Mouse (Mus musculus) ES-Bruce4 (cell line): ENCODE measurements around the gene Nkx2-3.

Experiments used
- CTCF ChIP-seq: IDR thresholded peaks from one replicate; pipeline ENCODE4 v1.8.1; 2011; ENCODE audit warnings: low read depth, low read length
- EP300 ChIP-seq: IDR thresholded peaks from 2 replicates; pipeline ENCODE4 v1.6.1; 2011; ENCODE audit warnings: low read depth, low read length; ENCODE audit not compliant: insufficient read depth
- POLR2A ChIP-seq: IDR thresholded peaks from one replicate; pipeline ENCODE4 v1.8.1; 2011; ENCODE audit warnings: low read length; ENCODE audit not compliant: insufficient read depth

DNA sequence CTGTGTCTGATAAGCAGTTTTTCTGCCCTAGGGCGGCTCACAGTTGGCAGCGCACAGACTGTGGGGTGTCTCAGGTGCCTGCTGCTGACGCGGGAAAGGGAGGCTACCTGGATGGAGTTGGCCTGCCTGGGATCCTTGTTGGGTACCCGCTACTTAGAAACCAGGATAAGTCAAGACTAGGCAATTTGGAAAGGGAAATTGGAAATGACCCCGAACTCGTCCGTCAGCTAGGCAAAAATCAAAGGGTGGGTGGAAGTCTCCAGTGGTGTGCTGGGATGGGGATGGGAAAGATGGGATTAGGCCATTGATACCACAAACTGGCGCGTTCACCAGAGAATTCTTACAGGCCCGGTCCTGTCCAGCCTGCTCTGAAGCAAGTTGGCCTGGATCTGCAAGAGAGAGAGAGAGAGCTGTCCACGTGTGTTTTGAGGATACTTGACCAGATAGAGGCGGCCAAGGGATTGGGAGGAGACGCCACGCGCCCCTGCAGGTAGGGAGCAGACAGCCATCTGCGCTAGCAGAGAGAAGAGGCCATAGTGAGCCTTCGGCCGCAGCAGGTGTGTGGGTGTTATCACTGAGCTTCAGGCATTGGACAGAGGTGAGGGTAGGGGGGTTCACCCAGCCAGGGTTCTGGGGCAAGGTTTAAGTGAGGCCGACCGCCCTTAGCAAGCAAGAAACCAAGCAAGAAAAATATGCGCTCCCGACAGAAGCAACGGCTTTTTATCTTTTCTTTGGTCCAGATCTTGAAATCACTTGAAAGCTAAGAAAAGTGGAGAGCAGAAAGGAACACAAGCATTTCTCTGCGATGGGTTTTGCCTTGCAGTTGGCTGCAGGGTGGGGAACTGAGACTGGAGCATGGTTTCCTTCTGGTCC, 2.4 kb upstream of the Nkx2-3 start:
- TF ChIP-seq CTCF (no peak), POLR2A (no peak), EP300 (no peak)
